Mouse (Mus musculus): ENCODE data around the gene Tef. TPM values are rescaled to one million over a fixed set of nuclear protein-coding genes. Genes with fewer than 3 reads are reported as not detected.

Tef gene
- polyA plus RNA-seq, 1 experiment from 2014 or later: 25.7 TPM

DNA sequence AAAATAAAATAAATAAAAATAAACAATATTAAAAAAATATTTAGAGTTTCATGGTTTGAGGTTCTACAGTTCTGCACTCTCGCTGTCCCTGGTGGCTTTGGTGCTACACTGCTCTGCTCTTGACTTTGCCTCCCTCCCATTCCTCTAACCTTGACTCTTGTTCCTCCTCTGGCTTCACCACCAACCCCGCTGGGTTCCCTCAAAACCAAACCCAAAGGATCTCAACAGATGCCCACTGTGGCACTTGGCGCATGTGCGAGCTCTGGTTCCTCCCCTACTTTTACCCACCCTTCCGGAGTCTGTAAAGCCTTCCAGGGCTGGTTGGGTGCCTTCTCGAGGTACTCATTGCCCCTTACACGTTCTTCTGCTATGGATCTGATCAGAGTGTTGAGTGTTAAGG lies 40.1 kb downstream of the Tef start:
- 85% methylated on average over 7 of the region's 7 CpGs for WGBS
- Histone ChIP-seq H3K36me3 (ENCODE audit: insufficient read depth, low read length) (no peaks in the 10 kb centered on the region), H3K27me3 (ENCODE audit: insufficient read depth, low read length) (no peaks in the 10 kb centered on the region)

DNA sequence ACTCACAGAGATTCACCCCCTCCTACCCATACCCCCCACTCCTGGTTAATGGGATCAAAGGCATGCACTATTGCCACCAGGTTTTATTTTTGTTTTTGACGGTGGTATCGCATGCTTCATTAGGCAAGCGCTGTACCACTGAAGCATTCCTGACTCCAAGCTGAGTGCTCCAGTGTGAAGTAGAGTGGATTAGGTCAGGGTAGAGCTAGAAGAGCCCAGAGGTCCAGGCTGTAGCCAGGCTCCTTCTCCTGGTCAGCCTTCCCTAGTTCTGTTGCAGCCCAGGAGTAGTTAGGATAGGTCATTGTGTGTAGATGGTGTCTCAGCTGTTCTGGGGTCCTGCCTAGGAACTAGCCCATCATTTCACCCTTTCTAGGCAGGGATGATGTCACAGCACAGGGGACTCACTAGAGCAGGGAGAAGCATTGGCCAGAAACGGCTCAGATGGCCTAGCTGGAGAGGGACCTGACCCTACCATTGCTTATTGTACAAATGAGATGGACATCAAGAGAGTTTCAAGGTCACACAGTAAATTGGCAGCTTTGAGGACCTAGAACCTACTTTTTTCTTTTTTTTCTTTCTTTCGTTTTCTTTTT lies 42.9 kb downstream of the Tef start:
- Histone ChIP-seq H3K36me3 (ENCODE audit: insufficient read depth, low read length) (peaks cover 13% of the 10 kb centered on the region), H3K27ac (ENCODE audit: low read length) (peak overlapping the region; percentile 36; the same call in 1 of the 2 replicates), H3K9me3 (ENCODE audit: low read length) (no peaks in the 10 kb centered on the region), H3K4me2 (replicated peaks; ENCODE audit: low read depth, low read length) (no peak overlapping the region), H3K4me1 (ENCODE audit: insufficient read depth, low read length) (peaks cover 11% of the 10 kb centered on the region; the same call in 1 of the 2 replicates), H3K27me3 (ENCODE audit: insufficient read depth, low read length) (no peaks in the 10 kb centered on the region), H3K4me3 (ENCODE audit: low read length) (no peak overlapping the region), H3K9ac (replicated peaks; ENCODE audit: low read length) (no peak overlapping the region)
- WGBS: 52% methylated on average over 5 of the region's 5 CpGs
- peak; percentile 60 for ATAC-seq (ENCODE audit: low FRiP score, low TSS enrichment)

More for the DNA sequence above, 40.1 kb downstream of the Tef start:
- Histone ChIP-seq H3K4me3 (ENCODE audit: low read length) (no peak overlapping the region), H3K27ac (ENCODE audit: low read length) (no peak overlapping the region), H3K9me3 (ENCODE audit: low read length) (no peaks in the 10 kb centered on the region), H3K4me1 (ENCODE audit: insufficient read depth, low read length) (peaks cover 18% of the 10 kb centered on the region; the same call in 1 of the 2 replicates), H3K4me2 (replicated peaks; ENCODE audit: low read depth, low read length) (no peak overlapping the region), H3K9ac (replicated peaks; ENCODE audit: low read length) (no peak overlapping the region)
- ATAC-seq (ENCODE audit: low FRiP score, low TSS enrichment): no peak

DNA sequence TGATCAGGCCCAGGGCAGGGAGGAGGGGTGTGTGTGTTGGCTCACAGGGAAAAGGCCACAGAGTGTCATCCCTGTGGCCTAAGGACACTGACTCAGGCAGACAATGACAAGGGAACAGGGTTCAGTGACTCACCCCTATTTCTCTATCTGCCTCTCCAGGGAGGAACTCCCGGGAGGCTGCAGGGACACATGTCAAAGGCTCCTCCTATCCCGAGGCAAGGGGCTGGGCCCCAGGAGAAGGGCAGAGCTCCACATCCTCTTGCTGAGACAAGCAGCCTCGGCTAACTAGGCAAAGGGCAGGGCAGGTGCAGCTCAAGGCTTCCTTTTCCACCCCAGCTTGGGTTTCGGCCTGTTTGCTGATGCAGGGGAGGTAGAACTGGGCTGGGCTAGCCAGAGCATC lies 43.5 kb downstream of the Tef start:
- peak overlapping the region; percentile 54 for H3K27ac ChIP-seq (ENCODE audit: low read length)
- peak; percentile 55; the same call in 1 of the 2 replicates for ATAC-seq (ENCODE audit: low FRiP score, low TSS enrichment)
- no peak overlapping the region for H3K4me3 ChIP-seq (ENCODE audit: low read length)
- WGBS: 15% methylated on average over 4 of the region's 4 CpGs
- no peaks in the 10 kb centered on the region for H3K27me3 ChIP-seq (ENCODE audit: insufficient read depth, low read length)
- peaks cover 11% of the 10 kb centered on the region; the same call in 1 of the 2 replicates for H3K4me1 ChIP-seq (ENCODE audit: insufficient read depth, low read length)
- peaks cover 19% of the 10 kb centered on the region for H3K36me3 ChIP-seq (ENCODE audit: insufficient read depth, low read length)
- no peaks in the 10 kb centered on the region for H3K9me3 ChIP-seq (ENCODE audit: low read length)
- H3K9ac ChIP-seq (replicated peaks; ENCODE audit: low read length): no peak overlapping the region; the same call in 1 of the 2 replicates
- no peak overlapping the region for H3K4me2 ChIP-seq (replicated peaks; ENCODE audit: low read depth, low read length)

DNA sequence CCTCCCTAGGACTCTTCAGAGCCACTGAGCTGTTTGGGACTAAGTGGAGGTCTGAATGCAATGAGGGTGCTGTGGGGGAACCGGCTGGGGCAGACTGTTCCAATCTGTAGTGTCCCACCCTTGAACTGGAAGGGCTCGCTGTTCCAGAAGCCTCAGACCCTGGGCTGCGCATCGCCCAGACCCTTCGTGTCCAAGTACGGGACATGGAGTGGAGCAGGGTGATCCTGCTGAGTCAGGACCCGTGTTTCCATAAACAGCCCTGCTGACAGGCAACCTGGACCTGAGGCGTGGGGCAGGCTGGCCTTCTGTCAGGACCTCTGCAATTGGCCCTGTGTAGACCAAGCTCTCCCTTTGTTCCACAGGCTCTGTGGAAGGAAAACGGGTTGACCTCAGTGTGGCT lies 44.5 kb downstream of the Tef start:
- peaks cover 11% of the 10 kb centered on the region; the same call in 1 of the 2 replicates for H3K4me1 ChIP-seq (ENCODE audit: insufficient read depth, low read length)
- WGBS: 90% methylated on average over 9 of the region's 9 CpGs
- H3K36me3 ChIP-seq (ENCODE audit: insufficient read depth, low read length): peaks cover 29% of the 10 kb centered on the region
- no peak overlapping the region for H3K27ac ChIP-seq (ENCODE audit: low read length)
- ATAC-seq (ENCODE audit: low FRiP score, low TSS enrichment): no peak
- H3K4me2 ChIP-seq (replicated peaks; ENCODE audit: low read depth, low read length): no peak overlapping the region
- no peaks in the 10 kb centered on the region for H3K9me3 ChIP-seq (ENCODE audit: low read length)
- no peak overlapping the region for H3K4me3 ChIP-seq (ENCODE audit: low read length)
- H3K27me3 ChIP-seq (ENCODE audit: insufficient read depth, low read length): no peaks in the 10 kb centered on the region
- no peak overlapping the region for H3K9ac ChIP-seq (replicated peaks; ENCODE audit: low read length)

DNA sequence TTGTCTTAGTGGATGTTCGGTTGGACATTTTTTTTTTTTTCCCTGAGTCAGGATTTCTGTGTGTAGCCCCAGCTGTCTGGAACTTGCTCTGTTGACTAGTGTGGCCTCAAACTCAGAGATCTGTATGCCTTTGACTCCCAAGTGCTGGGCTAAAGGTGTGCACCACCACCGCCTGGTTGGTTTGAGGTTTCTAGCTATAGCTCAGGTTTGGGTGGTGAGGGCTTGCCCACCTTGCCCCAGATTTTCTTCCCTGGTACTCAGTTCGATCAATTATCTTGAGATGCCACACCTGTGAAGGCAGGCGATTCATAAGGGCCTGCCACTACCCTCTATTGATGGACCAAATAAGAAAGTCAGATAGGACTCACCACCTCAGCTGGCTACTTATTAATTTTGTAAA lies 44.9 kb downstream of the Tef start:
- Histone ChIP-seq H3K9me3 (ENCODE audit: low read length) (no peaks in the 10 kb centered on the region), H3K4me2 (replicated peaks; ENCODE audit: low read depth, low read length) (no peak overlapping the region), H3K9ac (replicated peaks; ENCODE audit: low read length) (no peak overlapping the region), H3K27me3 (ENCODE audit: insufficient read depth, low read length) (no peaks in the 10 kb centered on the region), H3K4me3 (ENCODE audit: low read length) (no peak overlapping the region), H3K36me3 (ENCODE audit: insufficient read depth, low read length) (peaks cover 33% of the 10 kb centered on the region), H3K27ac (ENCODE audit: low read length) (no peak overlapping the region), H3K4me1 (ENCODE audit: insufficient read depth, low read length) (peaks cover 11% of the 10 kb centered on the region; the same call in 1 of the 2 replicates)
- 83% methylated on average over 4 of the region's 4 CpGs for WGBS
- no peak for ATAC-seq (ENCODE audit: low FRiP score, low TSS enrichment)

DNA sequence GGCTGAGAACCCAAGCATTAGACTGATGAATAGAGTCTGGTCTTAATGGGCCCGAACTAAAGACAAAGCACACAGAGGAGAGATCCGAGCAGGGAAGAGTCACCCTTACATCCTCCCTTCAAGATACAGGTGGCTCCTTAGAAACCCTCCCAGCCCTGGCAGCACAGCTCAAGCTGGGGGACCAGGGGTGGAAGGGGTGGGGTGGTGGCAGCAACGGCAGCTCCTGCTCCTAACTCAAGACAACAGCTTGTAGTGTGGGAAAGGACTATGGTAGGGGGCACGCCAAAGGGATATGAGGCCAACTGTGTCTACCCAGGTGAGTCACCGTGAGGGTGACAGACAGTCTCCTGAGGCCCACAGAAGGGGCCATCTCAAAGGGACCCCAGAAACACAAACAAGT lies 45.6 kb downstream of the Tef start:
- Histone ChIP-seq H3K27me3 (ENCODE audit: insufficient read depth, low read length) (no peaks in the 10 kb centered on the region), H3K9me3 (ENCODE audit: low read length) (no peaks in the 10 kb centered on the region), H3K36me3 (ENCODE audit: insufficient read depth, low read length) (peaks cover 40% of the 10 kb centered on the region), H3K4me1 (ENCODE audit: insufficient read depth, low read length) (peaks cover 11% of the 10 kb centered on the region; the same call in 1 of the 2 replicates), H3K4me3 (ENCODE audit: low read length) (no peak overlapping the region), H3K4me2 (replicated peaks; ENCODE audit: low read depth, low read length) (no peak overlapping the region), H3K27ac (ENCODE audit: low read length) (no peak overlapping the region), H3K9ac (replicated peaks; ENCODE audit: low read length) (no peak overlapping the region)
- 86% methylated on average over 5 of the region's 5 CpGs for WGBS
- no peak for ATAC-seq (ENCODE audit: low FRiP score, low TSS enrichment)

DNA sequence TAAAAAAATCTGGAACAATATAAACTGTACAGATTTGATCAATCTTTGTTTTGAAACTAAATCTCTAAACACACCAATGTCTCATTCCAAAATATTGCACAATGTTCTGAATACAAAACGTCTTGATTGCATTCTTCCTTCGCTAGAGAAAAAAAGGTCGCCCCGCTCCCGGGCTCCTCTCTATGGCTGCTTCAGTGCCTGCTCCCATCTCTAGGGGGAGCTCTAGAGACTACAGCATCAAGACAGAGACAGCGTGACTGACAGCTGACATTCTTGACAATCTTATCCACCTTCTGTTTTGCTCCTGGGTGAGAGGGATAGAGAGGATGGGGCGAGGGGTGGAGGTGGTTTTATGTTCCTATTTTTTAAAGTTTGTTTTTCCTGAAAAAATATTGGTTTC lies 46.1 kb downstream of the Tef start:
- no peak for ATAC-seq (ENCODE audit: low FRiP score, low TSS enrichment)
- Histone ChIP-seq H3K4me1 (ENCODE audit: insufficient read depth, low read length) (peaks cover 11% of the 10 kb centered on the region; the same call in 1 of the 2 replicates), H3K4me2 (replicated peaks; ENCODE audit: low read depth, low read length) (no peak overlapping the region), H3K9me3 (ENCODE audit: low read length) (no peaks in the 10 kb centered on the region), H3K36me3 (ENCODE audit: insufficient read depth, low read length) (peaks cover 41% of the 10 kb centered on the region), H3K9ac (replicated peaks; ENCODE audit: low read length) (no peak overlapping the region), H3K27ac (ENCODE audit: low read length) (no peak overlapping the region), H3K27me3 (ENCODE audit: insufficient read depth, low read length) (no peaks in the 10 kb centered on the region), H3K4me3 (ENCODE audit: low read length) (no peak overlapping the region)
- WGBS: 49% methylated on average over 7 of the region's 7 CpGs

DNA sequence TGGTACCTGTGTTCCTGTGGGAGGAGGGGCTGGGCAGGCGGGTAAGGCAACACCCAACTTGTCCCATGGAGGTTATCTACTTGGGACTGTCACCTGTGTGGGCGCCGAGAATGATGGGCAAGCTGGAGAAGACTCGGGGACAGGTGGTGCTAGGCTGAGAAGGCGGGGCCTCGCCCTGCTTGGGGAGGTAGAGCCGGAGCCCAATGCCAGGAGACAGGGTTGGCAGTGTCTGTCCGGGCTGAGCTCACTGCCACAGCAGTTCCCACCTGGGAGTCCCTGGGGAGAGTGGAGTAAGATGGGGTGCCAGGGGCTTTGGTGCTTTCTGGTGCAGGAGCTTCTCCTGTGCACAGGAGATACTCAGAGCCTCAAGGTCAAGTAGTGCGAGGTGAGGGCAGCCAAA lies 46.9 kb downstream of the Tef start:
- no peak overlapping the region for H3K9ac ChIP-seq (replicated peaks; ENCODE audit: low read length)
- H3K27me3 ChIP-seq (ENCODE audit: insufficient read depth, low read length): no peaks in the 10 kb centered on the region
- H3K36me3 ChIP-seq (ENCODE audit: insufficient read depth, low read length): peaks cover 43% of the 10 kb centered on the region
- no peak overlapping the region for H3K4me3 ChIP-seq (ENCODE audit: low read length)
- H3K4me2 ChIP-seq (replicated peaks; ENCODE audit: low read depth, low read length): no peak overlapping the region
- H3K27ac ChIP-seq (ENCODE audit: low read length): no peak overlapping the region
- ATAC-seq (ENCODE audit: low FRiP score, low TSS enrichment): no peak
- WGBS: 86% methylated on average over 9 of the region's 9 CpGs
- no peaks in the 10 kb centered on the region for H3K9me3 ChIP-seq (ENCODE audit: low read length)
- peaks cover 11% of the 10 kb centered on the region; the same call in 1 of the 2 replicates for H3K4me1 ChIP-seq (ENCODE audit: insufficient read depth, low read length)

DNA sequence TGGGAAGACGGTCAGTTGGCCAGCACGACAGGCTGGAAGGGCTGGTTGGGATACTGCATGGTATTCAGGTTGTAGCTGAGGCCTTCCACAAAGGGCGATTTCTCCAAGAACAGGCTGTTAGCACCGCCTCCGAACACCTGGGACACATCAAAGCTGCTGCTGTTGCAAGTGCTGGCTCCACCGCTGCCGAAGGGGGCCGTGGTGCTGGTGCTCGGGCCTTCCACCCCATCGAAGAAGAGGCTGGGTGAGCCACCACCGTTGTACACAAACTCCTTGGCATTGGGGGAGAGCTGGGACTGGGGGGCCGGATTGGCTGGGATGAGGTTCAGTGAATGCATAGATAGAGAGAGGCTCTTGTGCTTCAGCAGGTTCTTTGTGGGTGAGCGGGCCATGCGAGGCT lies 48.5 kb downstream of the Tef start:
- Histone ChIP-seq H3K27ac (ENCODE audit: low read length) (no peak overlapping the region), H3K4me3 (ENCODE audit: low read length) (no peak overlapping the region), H3K4me1 (ENCODE audit: insufficient read depth, low read length) (peaks cover 12% of the 10 kb centered on the region), H3K9me3 (ENCODE audit: low read length) (no peaks in the 10 kb centered on the region), H3K4me2 (replicated peaks; ENCODE audit: low read depth, low read length) (no peak overlapping the region), H3K9ac (replicated peaks; ENCODE audit: low read length) (no peak overlapping the region), H3K36me3 (ENCODE audit: insufficient read depth, low read length) (peaks cover 49% of the 10 kb centered on the region), H3K27me3 (ENCODE audit: insufficient read depth, low read length) (no peaks in the 10 kb centered on the region)
- WGBS: 79% methylated on average over 14 of the region's 14 CpGs
- ATAC-seq (ENCODE audit: low FRiP score, low TSS enrichment): no peak

DNA sequence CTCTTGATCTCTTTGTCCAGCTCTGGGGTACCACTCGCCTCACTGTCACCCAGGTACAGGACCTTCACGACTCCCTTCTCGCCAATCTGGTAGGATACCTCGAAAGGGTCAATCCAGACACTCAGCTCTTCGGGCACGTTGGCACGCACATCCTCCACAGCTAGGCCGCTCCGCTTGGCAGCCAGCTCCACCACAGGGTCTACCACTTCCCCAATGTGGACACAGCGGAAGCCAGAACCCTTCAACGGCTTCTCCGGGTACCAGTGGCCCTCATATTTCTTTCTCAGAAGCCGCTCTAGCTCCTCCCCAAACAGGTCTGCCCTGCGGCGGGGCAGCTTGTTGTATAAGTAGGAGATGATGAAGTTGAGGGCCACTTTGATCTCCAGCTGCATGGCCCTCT lies 49.2 kb downstream of the Tef start:
- no peak overlapping the region for H3K4me2 ChIP-seq (replicated peaks; ENCODE audit: low read depth, low read length)
- H3K4me1 ChIP-seq (ENCODE audit: insufficient read depth, low read length): peaks cover 10% of the 10 kb centered on the region
- no peaks in the 10 kb centered on the region for H3K27me3 ChIP-seq (ENCODE audit: insufficient read depth, low read length)
- H3K9me3 ChIP-seq (ENCODE audit: low read length): no peaks in the 10 kb centered on the region
- peaks cover 49% of the 10 kb centered on the region for H3K36me3 ChIP-seq (ENCODE audit: insufficient read depth, low read length)
- H3K4me3 ChIP-seq (ENCODE audit: low read length): no peak overlapping the region
- WGBS: 96% methylated on average over 15 of the region's 15 CpGs
- H3K27ac ChIP-seq (ENCODE audit: low read length): no peak overlapping the region
- ATAC-seq (ENCODE audit: low FRiP score, low TSS enrichment): no peak
- no peak overlapping the region for H3K9ac ChIP-seq (replicated peaks; ENCODE audit: low read length)
